Mouse (Mus musculus): ENCODE data around the gene Endov. TPM values are rescaled to one million over a fixed set of nuclear protein-coding genes. Genes with fewer than 3 reads are reported as not detected.

Endov gene
- total and polyA plus RNA-seq, 3 experiments = 13.0 to 18.5 (median 13.3) TPM

DNA sequence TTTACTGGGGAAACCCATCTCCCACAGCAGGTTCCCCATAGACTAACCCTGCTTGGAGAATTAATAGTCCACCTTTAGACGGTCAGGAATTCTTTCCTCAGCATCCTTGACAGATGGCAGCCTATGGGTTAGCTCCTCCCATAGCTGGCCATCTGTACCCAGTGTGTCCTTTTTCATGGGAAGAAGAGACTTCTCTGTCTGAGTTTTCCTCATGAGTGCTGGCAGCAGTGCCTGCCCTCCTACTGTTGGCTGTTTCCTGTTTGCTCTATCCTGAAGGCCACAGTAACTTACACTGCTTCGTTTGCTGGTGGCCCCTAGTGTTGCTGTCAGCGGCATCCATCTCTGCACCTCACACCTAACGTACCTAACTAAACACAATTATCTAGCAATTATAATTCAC lies 6.3 kb downstream of the Endov start:
- DNase-seq (ENCODE audit: extremely low read depth) = no peak
- Histone ChIP-seq H3K27ac (ENCODE audit: insufficient read depth, low read depth) (no peak overlapping the region), H3K79me2 (replicated peaks; ENCODE audit: control insufficient read depth, extremely low read depth, insufficient read depth, poor library complexity, severe bottlenecking) (0 out of 2 replicates have a peak, but pooled peaks cover 3% of the 10 kb centered on the region), H3K4me3 (replicated peaks in 1 of 3; ENCODE audit: low read depth in 2 of 3, low read length in 2 of 3, poor library complexity in 1 of 3) (no peak overlapping the region), H3K36me3 (replicated peaks in 1 of 2; ENCODE audit: control insufficient read depth in 1 of 2, insufficient read depth in 1 of 2, low read length in 1 of 2) (peaks cover 34 to 94% of the 10 kb centered on the region in 2 experiments), H3K9me3 (replicated peaks; ENCODE audit: low read length) (no peaks in the 10 kb centered on the region), H3K4me2 (ENCODE audit: insufficient read depth, low read depth, poor library complexity, severe bottlenecking) (no peak overlapping the region), H3K27me3 (replicated peaks) (no peaks in the 10 kb centered on the region), H3K9ac (ENCODE audit: insufficient read depth, low read depth) (no peak overlapping the region), H3K4me1 (ENCODE audit: control insufficient read depth in 1 of 2, insufficient read depth in 2 of 2) (peaks cover 5 to 7% of the 10 kb centered on the region in 2 experiments; a peak in 3 of 4 replicates)
- TF ChIP-seq MEF2A (IDR thresholded peaks at IDR 0.05; ENCODE audit: borderline replicate concordance, low read depth, low read length) (no peak), PAX5 (IDR thresholded peaks at IDR 0.05; ENCODE audit: low read length) (no peak), NELFE (IDR thresholded peaks at IDR 0.05; ENCODE audit: low read depth, low read length) (no peak), ETS1 (conservative IDR thresholded peaks at IDR 0.05; ENCODE audit: low read depth, low read length) (no peak), UBTF (IDR thresholded peaks at IDR 0.05; ENCODE audit: low read depth, low read length) (no peak), USF2 (conservative IDR thresholded peaks at IDR 0.05; ENCODE audit: low read depth, low read length) (no peak), POLR2A (IDR thresholded peaks at IDR 0.05; ENCODE audit: low read depth, low read length) (no peak), KAT2A (IDR thresholded peaks at IDR 0.05; ENCODE audit: insufficient replicate concordance, low read length) (no peak), JUN (IDR thresholded peaks at IDR 0.05; ENCODE audit: insufficient read depth, low read depth, low read length) (no peak)
- dilution Hi-C loops (cut with MboI; ENCODE audit: extremely low pct_ligation_motif_present, extremely low pct_unique_long_range_greater_than_20kb, low sequenced_read_pairs) (no loop called here), in situ Hi-C loops (cut with MboI; ENCODE audit: low pct_ligation_motif_present, low pct_unique_long_range_greater_than_20kb, low sequenced_read_pairs) (loop anchor here (10.0 kb wide), 1 partner anchor 487 kb away; no protein-coding TSS in a partner anchor)

DNA sequence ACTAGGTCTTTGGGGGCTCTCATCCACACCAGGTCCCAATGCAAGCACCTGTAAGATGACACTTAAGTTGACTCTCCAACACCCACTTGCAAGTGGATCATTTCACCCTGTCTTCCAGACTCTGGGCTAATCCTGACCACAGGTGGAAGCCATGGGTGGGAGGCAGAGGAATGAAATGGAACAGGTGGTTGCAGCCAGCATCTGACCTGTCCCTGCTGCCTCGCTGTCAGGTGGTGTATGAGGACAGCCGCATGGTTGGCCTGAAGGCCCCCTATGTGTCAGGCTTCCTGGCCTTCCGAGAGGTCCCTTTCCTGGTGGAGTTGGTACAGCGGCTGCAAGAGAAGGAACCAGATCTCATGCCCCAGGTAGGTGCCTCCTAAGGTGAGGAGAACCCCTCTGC lies 8.2 kb downstream of the Endov start:
- H3K9ac ChIP-seq (ENCODE audit: insufficient read depth, low read depth) = no peak overlapping the region
- H3K36me3 ChIP-seq (replicated peaks in 1 of 2; ENCODE audit: control insufficient read depth in 1 of 2, insufficient read depth in 1 of 2, low read length in 1 of 2) = peaks cover 50 to 98% of the 10 kb centered on the region in 2 experiments
- no peaks in the 10 kb centered on the region for H3K79me2 ChIP-seq (replicated peaks; ENCODE audit: control insufficient read depth, extremely low read depth, insufficient read depth, poor library complexity, severe bottlenecking)
- DNase-seq (ENCODE audit: extremely low read depth) = no peak
- dilution Hi-C loops (cut with MboI; ENCODE audit: extremely low pct_ligation_motif_present, extremely low pct_unique_long_range_greater_than_20kb, low sequenced_read_pairs) (no loop called here), in situ Hi-C loops (cut with MboI; ENCODE audit: low pct_ligation_motif_present, low pct_unique_long_range_greater_than_20kb, low sequenced_read_pairs) (loop anchor here (10.0 kb wide), 1 partner anchor 486 kb away; no protein-coding TSS in a partner anchor)
- no peaks in the 10 kb centered on the region for H3K9me3 ChIP-seq (replicated peaks; ENCODE audit: low read length)
- no peaks in the 10 kb centered on the region for H3K27me3 ChIP-seq (replicated peaks)
- TF ChIP-seq USF2 (conservative IDR thresholded peaks at IDR 0.05; ENCODE audit: low read depth, low read length) (no peak), SMC3 (IDR thresholded peaks at IDR 0.05; ENCODE audit: low read depth, low read length) (no peak), ZMIZ1 (IDR thresholded peaks at IDR 0.05; ENCODE audit: low read depth, low read length) (no peak), CHD1 (IDR thresholded peaks at IDR 0.05; ENCODE audit: low read depth, low read length) (no peak), KAT2A (IDR thresholded peaks at IDR 0.05; ENCODE audit: insufficient replicate concordance, low read length) (no peak), TBP (conservative IDR thresholded peaks at IDR 0.05; ENCODE audit: low read depth, low read length) (no peak), CTCF (conservative IDR thresholded peaks at IDR 0.05 in 1 of 2, IDR thresholded peaks at IDR 0.05 in 1 of 2; ENCODE audit: low read depth in 2 of 2, low read length in 2 of 2) (no peak), TCF12 (IDR thresholded peaks at IDR 0.05; ENCODE audit: low read depth, low read length) (no peak), E2F4 (IDR thresholded peaks at IDR 0.05; ENCODE audit: insufficient replicate concordance, low read depth, low read length) (no peak), CHD2 (IDR thresholded peaks at IDR 0.05; ENCODE audit: low read length) (no peak), EP300 (IDR thresholded peaks at IDR 0.05; ENCODE audit: low read length) (no peak), MAZ (IDR thresholded peaks at IDR 0.05; ENCODE audit: low read depth, low read length) (no peak), NELFE (IDR thresholded peaks at IDR 0.05; ENCODE audit: low read depth, low read length) (no peak), JUN (IDR thresholded peaks at IDR 0.05; ENCODE audit: insufficient read depth, low read depth, low read length) (no peak), NRF1 (IDR thresholded peaks at IDR 0.05; ENCODE audit: low read depth, low read length) (no peak), JUND (conservative IDR thresholded peaks at IDR 0.05; ENCODE audit: low read depth, low read length) (no peak), IRF4 (IDR thresholded peaks at IDR 0.05; ENCODE audit: low read depth, low read length) (no peak), SIN3A (IDR thresholded peaks at IDR 0.05; ENCODE audit: low read length) (no peak)
- no peaks in the 10 kb centered on the region for H3K4me1 ChIP-seq (ENCODE audit: control insufficient read depth in 1 of 2, insufficient read depth in 2 of 2)
- no peak overlapping the region for H3K4me2 ChIP-seq (ENCODE audit: insufficient read depth, low read depth, poor library complexity, severe bottlenecking)
- no peak overlapping the region for H3K4me3 ChIP-seq (replicated peaks in 1 of 3; ENCODE audit: low read depth in 2 of 3, low read length in 2 of 3, poor library complexity in 1 of 3)
- no peak overlapping the region for H3K27ac ChIP-seq (ENCODE audit: insufficient read depth, low read depth)
